In the genomic region with DNA sequence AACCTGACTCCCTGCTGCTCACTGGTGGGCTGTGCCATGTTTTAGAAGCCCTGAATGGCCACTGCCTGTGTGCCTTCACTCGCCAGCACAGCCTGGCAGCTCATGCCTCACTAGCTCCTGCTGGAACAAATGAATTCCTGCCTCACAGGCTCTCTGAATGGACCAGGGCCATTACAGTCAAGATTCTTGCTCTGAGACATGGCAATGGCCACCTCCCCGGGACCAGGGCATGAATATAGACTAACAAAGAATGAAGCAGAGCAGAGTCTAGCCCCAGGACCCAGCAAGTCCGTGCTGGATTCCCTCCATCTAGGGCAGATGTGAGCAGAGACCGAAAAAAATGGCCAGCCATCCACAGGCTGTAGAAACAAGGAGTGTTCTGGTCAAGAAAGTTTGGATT, we compare ENCODE assay signal across 10 mouse cellular contexts. TPM values are rescaled to one million over a fixed set of nuclear protein-coding genes. Genes with fewer than 3 reads are reported as not detected.
A peak's percentile ranks its signal among the peaks of the same experiment; 100 is the strongest.
DNase-seq lines count a peak whose midpoint lies in the region; ATAC-seq lines count a peak whose summit lies in the region.
"Had no signal": no experiment of that assay in that cellular context is flagged by ENCODE, and none has a peak within 500 bp of the region (broad histone marks: within the 10 kb centered on the region; RNA-seq: fewer than 3 reads in every experiment).

No protein-coding gene starts in this region.

- no peaks in the 10 kb centered on the region for H3K27me3 ChIP-seq in midbrain, embryonic 10.5 days (ENCODE audit: low read depth, poor library complexity, severe bottlenecking)
- H3K27me3 ChIP-seq in midbrain, embryonic 11.5 days (ENCODE audit: control insufficient read depth, insufficient read depth, low read length) = no peaks in the 10 kb centered on the region
- H3K27me3 ChIP-seq in forebrain, embryonic 11.5 days (ENCODE audit: control insufficient read depth, insufficient read depth, low read length) = no peaks in the 10 kb centered on the region; the same call in 1 of the 2 replicates
- no peaks in the 10 kb centered on the region for H3K27me3 ChIP-seq in hindbrain, embryonic 14.5 days (ENCODE audit: control insufficient read depth, insufficient read depth, low read length)
- no peaks in the 10 kb centered on the region for H3K27me3 ChIP-seq in neural tube, embryonic 14.5 days (ENCODE audit: control insufficient read depth, insufficient read depth, low read length)
- H3K27me3 ChIP-seq: lung, embryonic 15.5 days had no signal

- 47% methylated on average over 4 of the region's 4 CpGs for WGBS in midbrain, embryonic 10.5 days
- 43% methylated on average over 4 of the region's 4 CpGs for WGBS in midbrain, embryonic 11.5 days
- whole genome bisulfite sequencing in forebrain, embryonic 11.5 days = 32% methylated on average over 4 of the region's 4 CpGs
- 31% methylated on average over 4 of the region's 4 CpGs for WGBS in hindbrain, embryonic 14.5 days
- WGBS in neural tube, embryonic 14.5 days = 35% methylated on average over 4 of the region's 4 CpGs

- H3K4me1 ChIP-seq in midbrain, embryonic 10.5 days = peaks cover 16% of the 10 kb centered on the region
- H3K4me1 ChIP-seq in midbrain, embryonic 11.5 days (ENCODE audit: control insufficient read depth, insufficient read depth, low read length) = peaks cover 7% of the 10 kb centered on the region; the same call in 1 of the 2 replicates
- peaks cover 17% of the 10 kb centered on the region for H3K4me1 ChIP-seq in forebrain, embryonic 11.5 days (replicated peaks; ENCODE audit: control insufficient read depth, insufficient read depth, low read length)
- H3K4me1 ChIP-seq in hindbrain, embryonic 14.5 days (replicated peaks; ENCODE audit: control insufficient read depth, insufficient read depth, low read length) = peaks cover 18% of the 10 kb centered on the region
- H3K4me1 ChIP-seq in neural tube, embryonic 14.5 days (ENCODE audit: control insufficient read depth, insufficient read depth, low read length) = peaks cover 18% of the 10 kb centered on the region; the same call in 1 of the 2 replicates
- H3K4me1 ChIP-seq: lung, embryonic 15.5 days had no signal

- no peak overlapping the region for H3K4me3 ChIP-seq in midbrain, embryonic 10.5 days
- H3K4me3 ChIP-seq in midbrain, embryonic 11.5 days (ENCODE audit: low read depth, low read length) = no peak overlapping the region
- no peak overlapping the region for H3K4me3 ChIP-seq in forebrain, embryonic 11.5 days (ENCODE audit: low read depth, low read length)
- no peak overlapping the region for H3K4me3 ChIP-seq in hindbrain, embryonic 14.5 days (replicated peaks; ENCODE audit: low read length)
- H3K4me3 ChIP-seq in neural tube, embryonic 14.5 days (ENCODE audit: low read depth, low read length) = no peak overlapping the region
- H3K4me3 ChIP-seq: heart, adult 2 months; lung, embryonic 15.5 days had no signal

- DNase-seq in midbrain, embryonic 10.5 days (ENCODE audit: low spot score) = no peak
- no peak for DNase-seq in midbrain, embryonic 11.5 days (ENCODE audit: low spot score, missing footprints)
- peak; percentile 59 for DNase-seq in forebrain, embryonic 11.5 days (ENCODE audit: low spot score)
- DNase-seq in hindbrain, embryonic 14.5 days (ENCODE audit: low spot score) = no peak
- no peak for DNase-seq in spleen, adult 18-20 months
- no peak for DNase-seq in lung, postnatal 36 days
- DNase-seq: heart, adult 2 months; thymus, postnatal 14 days had no signal

- no peaks in the 10 kb centered on the region for H3K9me3 ChIP-seq in midbrain, embryonic 10.5 days (replicated peaks)
- H3K9me3 ChIP-seq in midbrain, embryonic 11.5 days (ENCODE audit: control insufficient read depth, low read length) = no peaks in the 10 kb centered on the region
- H3K9me3 ChIP-seq in forebrain, embryonic 11.5 days (ENCODE audit: control insufficient read depth, low read length) = no peaks in the 10 kb centered on the region
- H3K9me3 ChIP-seq in hindbrain, embryonic 14.5 days (ENCODE audit: control insufficient read depth, low read length) = no peaks in the 10 kb centered on the region
- no peaks in the 10 kb centered on the region for H3K9me3 ChIP-seq in neural tube, embryonic 14.5 days (ENCODE audit: control insufficient read depth, low read length)
- H3K9me3 ChIP-seq: lung, embryonic 15.5 days had no signal

- H3K4me2 ChIP-seq in midbrain, embryonic 11.5 days = no peak overlapping the region
- peak overlapping the region; percentile 18; the same call in 1 of the 2 replicates for H3K4me2 ChIP-seq in forebrain, embryonic 11.5 days (ENCODE audit: low read depth, low read length, severe bottlenecking)
- no peak overlapping the region for H3K4me2 ChIP-seq in hindbrain, embryonic 14.5 days (replicated peaks)
- no peak overlapping the region for H3K4me2 ChIP-seq in neural tube, embryonic 14.5 days (ENCODE audit: low read depth, low read length)
- H3K4me2 ChIP-seq: lung, embryonic 15.5 days had no signal

- ATAC-seq in midbrain, embryonic 11.5 days (ENCODE audit: low FRiP score) = no peak
- ATAC-seq in forebrain, embryonic 11.5 days (replicated peaks; ENCODE audit: low FRiP score) = peak; percentile 65; the same call in 1 of the 2 replicates
- ATAC-seq in hindbrain, embryonic 14.5 days (ENCODE audit: low FRiP score) = peak; percentile 46; the same call in 1 of the 2 replicates
- ATAC-seq in neural tube, embryonic 14.5 days (ENCODE audit: low read depth) = peak; percentile 44; the same call in 1 of the 2 replicates

- no peaks in the 10 kb centered on the region for H3K36me3 ChIP-seq in midbrain, embryonic 10.5 days
- no peaks in the 10 kb centered on the region for H3K36me3 ChIP-seq in midbrain, embryonic 11.5 days (ENCODE audit: control insufficient read depth, insufficient read depth, low read length)
- H3K36me3 ChIP-seq in forebrain, embryonic 11.5 days (ENCODE audit: control insufficient read depth, insufficient read depth, low read length) = no peaks in the 10 kb centered on the region
- no peaks in the 10 kb centered on the region for H3K36me3 ChIP-seq in hindbrain, embryonic 14.5 days (replicated peaks; ENCODE audit: control insufficient read depth, insufficient read depth)
- no peaks in the 10 kb centered on the region for H3K36me3 ChIP-seq in neural tube, embryonic 14.5 days (ENCODE audit: control insufficient read depth, insufficient read depth, low read length)
- H3K36me3 ChIP-seq: lung, embryonic 15.5 days had no signal

- no peak overlapping the region for H3K9ac ChIP-seq in midbrain, embryonic 11.5 days (ENCODE audit: low read length)
- no peak overlapping the region for H3K9ac ChIP-seq in forebrain, embryonic 11.5 days (ENCODE audit: low read length)
- H3K9ac ChIP-seq in hindbrain, embryonic 14.5 days = peak overlapping the region; percentile 41; the same call in 1 of the 2 replicates
- no peak overlapping the region for H3K9ac ChIP-seq in neural tube, embryonic 14.5 days (replicated peaks; ENCODE audit: low read depth, low read length)
- H3K9ac ChIP-seq: lung, embryonic 15.5 days had no signal

- H3K27ac ChIP-seq in midbrain, embryonic 10.5 days (replicated peaks) = peak overlapping the region; percentile 30; the same call in 1 of the 2 replicates
- H3K27ac ChIP-seq in midbrain, embryonic 11.5 days (ENCODE audit: low read depth, low read length) = no peak overlapping the region
- peak overlapping the region; percentile 18; the same call in 1 of the 2 replicates for H3K27ac ChIP-seq in forebrain, embryonic 11.5 days (ENCODE audit: low read depth, low read length)
- peak overlapping the region; percentile 7; the same call in 1 of the 2 replicates for H3K27ac ChIP-seq in hindbrain, embryonic 14.5 days
- 0 out of 2 replicates have a peak overlapping the region, but pooled peaks have one; percentile 18 for H3K27ac ChIP-seq in neural tube, embryonic 14.5 days (ENCODE audit: low read depth, low read length)
- H3K27ac ChIP-seq: heart, adult 2 months; lung, embryonic 15.5 days had no signal

RNA-seq across cellular contexts. Expression of gene Lrguk, which starts 51.8 kb away (rescaled TPM):
- 1.1 and 1.3 TPM in 2 replicates for polyA plus RNA-seq in midbrain, embryonic 10.5 days (2016; fragmentation: Nextera tagmentation; extraction: Ambion mirVana)
- 0.78 and 1.7 TPM in 2 replicates for polyA plus RNA-seq in midbrain, embryonic 11.5 days (2014; fragmentation: Nextera tagmentation; extraction: Ambion mirVana)
- 0.79 and 2.2 TPM in 2 replicates for polyA plus RNA-seq in forebrain, embryonic 11.5 days (2014; fragmentation: Nextera tagmentation; extraction: Ambion mirVana)
- polyA plus RNA-seq in hindbrain, embryonic 14.5 days (2014; fragmentation: Nextera tagmentation; extraction: Ambion mirVana) = 1.3 and 1.9 TPM in 2 replicates
- polyA plus RNA-seq in neural tube, embryonic 14.5 days (2014; fragmentation: Nextera tagmentation; extraction: Ambion mirVana) = 1.3 and 2.9 TPM in 2 replicates
